Mouse (Mus musculus) liver, embryonic 16.5 days (tissue): Measurements from ENCODE around the gene Ankrd13a. TPM values are rescaled to one million over a fixed set of nuclear protein-coding genes. Genes with fewer than 3 reads are reported as not detected.
A peak's percentile ranks its signal among the peaks of the same experiment; 100 is the strongest.
"Not testable (repeated sequence)": the region's sequence is repeated elsewhere in the genome, so short reads cannot be mapped to it uniquely, and the experiment has no call there.

Source experiments
- ATAC-seq: fragments of 200-750 bp; cut with Nextera tagmentation; 2 replicates; pipeline ENCODE4 v1.8.0; 2017; ENCODE audit warnings: low read depth, mild to moderate bottlenecking, moderate number of reproducible peaks, moderate library complexity
- H3K27ac ChIP-seq: fragments of 300-500 bp; sonication (generic); 2 replicates; pipeline ENCODE4 v1.5.1; 2014; ENCODE audit warnings: mild to moderate bottlenecking, low read length
- H3K27me3 ChIP-seq: fragments of 300-500 bp; sonication (generic); 2 replicates; pipeline ENCODE4 v1.6.1; 2014; ENCODE audit warnings: low read depth, low read length, mixed read lengths; ENCODE audit not compliant: control insufficient read depth, insufficient read depth
- H3K36me3 ChIP-seq: fragments of 300-500 bp; sonication (generic); 2 replicates; pipeline ENCODE4 v1.6.1; 2014; ENCODE audit warnings: mild to moderate bottlenecking; ENCODE audit not compliant: control insufficient read depth, insufficient read depth
- H3K4me1 ChIP-seq: fragments of 300-500 bp; sonication (generic); 2 replicates; pipeline ENCODE4 v1.6.1; 2014; ENCODE audit warnings: low read depth, low read length, mixed read lengths; ENCODE audit not compliant: control insufficient read depth
- H3K4me2 ChIP-seq: fragments of 300-500 bp; sonication (generic); 2 replicates; pipeline ENCODE4 v1.6.1; 2014; ENCODE audit warnings: low read depth, low read length, mixed read lengths
- H3K4me3 ChIP-seq: fragments of 300-500 bp; sonication (generic); 2 replicates; pipeline ENCODE4 v1.5.1; 2014; ENCODE audit warnings: low read depth, mild to moderate bottlenecking, low read length
- H3K9ac ChIP-seq: fragments of 300-500 bp; sonication (generic); 2 replicates; pipeline ENCODE4 v1.6.1; 2014; ENCODE audit warnings: low read depth, low read length
- H3K9me3 ChIP-seq: fragments of 300-500 bp; sonication (generic); replicated peaks from 2 replicates; pipeline ENCODE4 v1.6.1; 2016; ENCODE audit warnings: low read length; ENCODE audit not compliant: control insufficient read depth
- WGBS: fragments of 180-500 bp; shearing (Covaris S2); extraction: QIAGEN DNeasy Blood & Tissue Kit; methylation state at CpG from one replicate; pipeline ENCODE4 v1.1.7; 2014; ENCODE audit not compliant: insufficient replicate concordance; 5-methylcytosine and 5-hydroxymethylcytosine counted together
- polyA plus RNA-seq: library from polyadenylated mRNA; unstranded; fragments of >200 nt; fragmentation: Nextera tagmentation; extraction: Ambion mirVana; gene quantifications from 2 replicates; pipeline ENCODE4 v1.2.1, GENCODE M21; 2015

The Ankrd13a gene
- polyA plus RNA-seq, 1 experiment from 2014 or later, result 11.8 TPM

DNA sequence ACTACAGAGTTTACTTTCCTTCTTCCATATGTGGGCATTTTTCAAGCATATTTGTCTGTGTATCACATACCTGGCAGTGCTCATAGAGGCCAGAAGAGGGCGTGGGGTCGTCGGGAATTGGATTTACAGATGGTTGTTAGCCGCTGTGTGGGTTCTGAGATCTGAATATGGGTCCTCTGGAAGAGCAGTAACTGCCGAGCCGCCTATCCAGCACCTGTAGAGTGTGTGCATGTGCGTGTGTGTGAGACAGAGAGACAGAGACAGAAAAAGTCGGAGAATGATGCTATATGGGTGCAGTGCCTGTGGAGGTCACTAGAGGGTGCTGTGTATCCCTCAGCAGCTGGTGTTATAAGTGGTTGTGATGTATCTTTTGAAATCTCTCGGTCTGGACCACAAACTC lies 49.7 kb downstream of the Ankrd13a start:
- H3K27me3 ChIP-seq, result no peaks in the 10 kb centered on the region
- H3K9me3 ChIP-seq, result no peaks in the 10 kb centered on the region
- H3K27ac ChIP-seq, result no peak overlapping the region
- ATAC-seq, result no peak
- peak overlapping the region; percentile 62 for H3K4me2 ChIP-seq
- 6% methylated on average over 9 of the region's 9 CpGs for WGBS
- H3K36me3 ChIP-seq, result no peaks in the 10 kb centered on the region
- H3K9ac ChIP-seq, result no peak overlapping the region
- peaks cover 8% of the 10 kb centered on the region for H3K4me1 ChIP-seq
- peak overlapping the region; percentile 42 for H3K4me3 ChIP-seq

DNA sequence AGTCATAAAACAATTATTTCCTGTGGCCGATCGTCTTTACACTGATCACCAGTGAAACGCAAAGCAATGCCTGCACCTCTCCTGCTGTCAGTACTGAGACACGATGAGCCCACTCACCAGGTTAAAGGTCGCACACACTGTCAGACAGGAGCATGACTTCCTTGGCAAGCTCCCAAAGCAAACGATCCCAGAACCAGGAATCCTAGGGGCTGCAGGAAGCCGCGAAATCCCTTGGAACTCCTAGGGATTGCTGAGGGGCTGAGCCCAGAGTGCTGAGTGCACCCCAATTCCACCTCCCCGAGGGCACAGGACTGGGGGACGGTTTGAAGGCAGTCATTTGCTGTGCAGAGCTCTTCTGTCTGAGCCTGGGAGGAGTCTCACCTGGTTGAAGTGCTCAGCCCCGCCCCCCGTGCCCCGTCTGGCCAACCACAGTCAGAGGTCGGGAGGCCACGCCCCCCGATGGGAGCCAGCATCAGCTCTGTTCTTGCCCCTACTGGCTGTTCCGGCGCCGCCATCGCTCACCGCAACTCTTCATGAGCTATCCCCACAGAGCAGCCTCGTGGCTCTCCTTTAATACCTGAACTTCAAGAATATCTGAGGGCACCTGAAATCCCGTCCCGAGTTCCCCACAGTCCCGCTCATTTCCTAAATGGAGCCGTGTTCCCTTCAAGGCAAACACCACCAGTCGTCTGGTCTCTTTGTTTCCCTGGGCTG lies 51.7 kb downstream of the Ankrd13a start:
- WGBS, result 10% methylated on average over 26 of the region's 27 CpGs
- H3K9me3 ChIP-seq, result no peaks in the 10 kb centered on the region
- no peaks in the 10 kb centered on the region for H3K27me3 ChIP-seq
- H3K4me1 ChIP-seq, result peaks cover 8% of the 10 kb centered on the region
- H3K36me3 ChIP-seq, result no peaks in the 10 kb centered on the region
- H3K27ac ChIP-seq, result peak overlapping the region; percentile 80
- H3K9ac ChIP-seq, result peak overlapping the region; percentile 46
- peak overlapping the region; percentile 53 for H3K4me3 ChIP-seq
- H3K4me2 ChIP-seq, result peak overlapping the region; percentile 66
- peak; percentile 95 for ATAC-seq

DNA sequence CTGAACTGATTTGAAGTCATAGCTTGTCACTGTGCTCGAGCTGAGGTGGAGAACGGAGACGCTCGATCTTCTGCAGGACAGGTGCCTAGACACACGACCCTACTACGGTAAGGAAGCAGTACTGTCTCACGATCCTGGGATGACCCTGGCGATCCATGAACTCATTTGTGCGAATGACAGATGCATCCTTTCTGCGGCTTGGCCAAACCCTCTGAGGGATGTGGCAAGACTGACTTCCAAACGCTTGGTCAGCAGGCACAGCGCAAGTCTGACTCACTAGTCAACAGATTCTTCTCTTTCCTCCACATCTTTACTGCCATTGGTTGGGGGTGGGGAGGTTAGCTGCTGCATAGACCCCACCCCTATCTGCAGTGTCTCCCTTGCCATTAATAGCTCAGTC lies 53.0 kb downstream of the Ankrd13a start:
- Histone ChIP-seq H3K4me3 (no peak overlapping the region), H3K27me3 (no peaks in the 10 kb centered on the region), H3K9me3 (no peaks in the 10 kb centered on the region), H3K9ac (no peak overlapping the region), H3K4me1 (peaks cover 8% of the 10 kb centered on the region), H3K36me3 (no peaks in the 10 kb centered on the region), H3K27ac (no peak overlapping the region), H3K4me2 (no peak overlapping the region)
- ATAC-seq, result no peak
- 72% methylated on average over 12 of the region's 12 CpGs for WGBS

DNA sequence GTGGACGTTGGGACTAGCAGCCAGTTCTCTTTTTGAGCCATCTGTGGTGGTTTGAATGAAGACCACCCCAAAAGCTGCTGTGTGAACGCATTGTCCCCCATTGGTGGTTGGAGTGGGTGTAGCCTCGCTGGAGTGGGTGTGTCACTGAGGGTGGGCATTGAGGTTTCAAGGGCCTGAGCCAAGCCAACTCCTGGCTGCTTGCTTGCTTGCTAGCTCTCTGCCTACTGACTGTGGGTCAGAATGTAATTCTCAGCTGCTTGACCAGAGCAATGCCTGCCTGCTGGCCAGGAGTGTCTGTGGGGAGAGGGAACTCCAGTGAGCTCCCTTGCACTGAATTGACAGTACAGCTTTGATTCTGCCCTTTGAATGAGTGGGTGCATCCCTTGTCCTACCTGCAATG lies 55.3 kb downstream of the Ankrd13a start:
- H3K27me3 ChIP-seq, result no peaks in the 10 kb centered on the region
- H3K36me3 ChIP-seq, result no peaks in the 10 kb centered on the region
- no peaks in the 10 kb centered on the region for H3K9me3 ChIP-seq
- peaks cover 4% of the 10 kb centered on the region for H3K4me1 ChIP-seq
- no peak overlapping the region for H3K4me2 ChIP-seq
- H3K4me3 ChIP-seq, result no peak overlapping the region
- no peak overlapping the region for H3K27ac ChIP-seq
- no peak overlapping the region for H3K9ac ChIP-seq
- ATAC-seq, result no peak
- WGBS, result 39% methylated on average over 3 of the region's 3 CpGs

DNA sequence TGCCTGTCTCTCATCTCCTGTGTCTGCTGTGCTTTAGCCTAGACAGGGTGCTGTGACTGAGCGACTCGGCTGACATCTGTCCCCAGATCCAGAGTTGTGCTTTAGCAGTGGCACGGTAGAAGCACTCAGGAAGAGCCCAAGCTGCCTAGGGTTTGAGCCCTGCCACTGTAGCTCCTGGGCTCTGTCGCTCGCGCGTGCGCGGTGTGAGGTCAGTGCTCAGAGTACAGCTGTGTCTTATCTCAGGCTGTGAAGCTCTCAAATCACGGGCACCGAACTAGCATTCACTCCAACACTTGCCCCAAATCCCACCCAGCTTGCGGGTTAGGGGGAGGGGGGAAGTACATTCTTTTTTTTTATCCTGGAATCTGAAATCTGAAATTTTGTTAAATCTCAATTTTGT lies 62.4 kb downstream of the Ankrd13a start:
- Histone ChIP-seq H3K4me1 (no peaks in the 10 kb centered on the region), H3K4me3 (no peak overlapping the region), H3K36me3 (no peaks in the 10 kb centered on the region), H3K27me3 (no peaks in the 10 kb centered on the region), H3K27ac (no peak overlapping the region), H3K9ac (no peak overlapping the region), H3K9me3 (no peaks in the 10 kb centered on the region), H3K4me2 (no peak overlapping the region)
- WGBS, result 39% methylated on average over 12 of the region's 12 CpGs
- ATAC-seq, result no peak

DNA sequence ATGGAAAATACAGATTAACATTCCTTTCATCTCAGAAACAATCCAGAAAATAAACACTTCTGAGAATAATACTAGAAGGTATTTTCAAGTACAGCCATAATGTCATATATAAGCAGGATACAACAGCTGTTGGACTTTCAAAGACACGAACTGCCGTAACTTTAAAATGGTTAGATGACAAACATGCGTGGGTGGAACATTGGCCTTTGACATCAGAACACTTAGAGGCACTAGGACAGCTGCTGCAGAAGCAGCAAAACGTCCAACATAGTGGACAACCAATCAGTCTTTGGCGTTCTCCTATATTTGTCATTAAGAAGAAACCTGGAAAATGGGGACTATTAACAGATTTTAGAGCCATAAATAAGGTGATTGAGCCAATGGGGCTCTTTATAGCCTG lies 66.0 kb downstream of the Ankrd13a start:
- 48% methylated on average over 5 of the region's 5 CpGs for WGBS
- H3K27me3 ChIP-seq, ATAC-seq, H3K9me3 ChIP-seq, H3K27ac ChIP-seq, H3K9ac ChIP-seq, H3K4me1 ChIP-seq, H3K4me3 ChIP-seq, H3K4me2 ChIP-seq, H3K36me3 ChIP-seq: not testable (repeated sequence)

DNA sequence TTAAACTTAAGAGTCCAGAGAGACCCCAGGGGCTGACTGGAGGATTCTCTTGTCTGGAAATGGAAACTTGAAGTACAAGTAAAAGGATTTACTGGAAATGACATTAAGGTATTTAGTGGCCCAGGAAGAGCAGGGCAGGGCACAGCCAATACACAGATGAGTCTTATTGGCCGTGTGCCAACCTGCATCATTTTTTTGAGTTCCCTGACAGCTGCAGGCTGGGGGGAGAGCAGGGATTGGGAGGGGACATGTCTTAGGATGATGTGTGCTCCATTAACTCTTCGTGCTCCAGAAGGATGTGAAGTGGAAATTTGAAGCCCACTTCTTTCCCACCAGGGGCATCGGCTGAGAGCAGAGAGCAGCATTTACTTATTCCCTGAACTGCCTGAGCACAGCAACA lies 67.7 kb downstream of the Ankrd13a start:
- not testable (repeated sequence) for H3K36me3 ChIP-seq, H3K27ac ChIP-seq, H3K27me3 ChIP-seq, H3K9me3 ChIP-seq, H3K4me2 ChIP-seq, H3K9ac ChIP-seq, H3K4me1 ChIP-seq, ATAC-seq, H3K4me3 ChIP-seq
- WGBS, result 53% methylated on average over 3 of the region's 3 CpGs

DNA sequence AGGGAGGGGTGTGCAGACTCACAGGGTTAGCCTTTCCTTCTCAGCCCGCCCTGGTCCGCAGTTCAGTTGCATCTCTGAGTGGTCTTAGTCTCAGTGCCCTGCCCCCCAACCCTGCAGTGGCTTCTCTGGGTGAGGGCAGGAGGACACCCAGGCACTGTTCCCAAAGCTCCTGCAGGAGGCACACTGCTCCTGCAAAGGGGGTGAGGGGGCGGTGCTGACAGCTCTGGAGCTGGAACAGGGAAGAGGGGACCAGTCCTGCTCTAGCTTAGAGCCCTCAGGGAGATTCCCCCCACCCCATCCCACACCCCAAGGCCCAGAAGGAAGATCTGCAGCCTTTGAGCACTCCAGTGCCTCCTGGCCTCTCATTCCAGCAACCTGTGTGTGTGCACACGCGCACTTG lies 68.2 kb downstream of the Ankrd13a start:
- 67% methylated on average over 5 of the region's 5 CpGs for WGBS

DNA sequence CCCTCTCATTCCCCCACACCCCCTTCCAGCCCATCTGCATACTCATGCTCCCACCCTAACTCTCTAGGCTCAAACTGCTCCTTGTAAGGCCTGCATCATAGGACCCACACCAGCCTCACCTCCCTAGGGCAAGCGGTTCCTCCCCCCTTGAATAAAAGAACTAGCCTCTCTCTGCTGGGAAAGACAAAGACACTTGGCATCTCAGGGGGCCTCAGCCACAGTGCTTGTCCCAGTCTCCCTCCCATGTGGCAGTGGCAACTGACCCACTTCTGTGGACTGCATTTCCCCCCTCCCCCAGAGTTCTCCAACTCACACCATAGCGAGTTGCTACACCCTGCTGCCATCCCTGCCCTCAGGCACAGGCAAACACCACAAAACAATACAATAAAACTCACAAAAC lies 69.9 kb downstream of the Ankrd13a start:
- not testable (repeated sequence) for H3K4me2 ChIP-seq, H3K4me3 ChIP-seq, H3K4me1 ChIP-seq, H3K9me3 ChIP-seq, H3K36me3 ChIP-seq, H3K9ac ChIP-seq, H3K27me3 ChIP-seq, ATAC-seq, H3K27ac ChIP-seq
- whole genome bisulfite sequencing, result 76% methylated on average over 2 of the region's 2 CpGs

More for the DNA sequence above, 68.2 kb downstream of the Ankrd13a start:
- Histone ChIP-seq H3K4me1 (no peaks in the 10 kb centered on the region), H3K36me3 (no peaks in the 10 kb centered on the region), H3K9me3 (no peaks in the 10 kb centered on the region), H3K27ac (no peak overlapping the region), H3K4me3 (no peak overlapping the region), H3K9ac (no peak overlapping the region), H3K27me3 (no peaks in the 10 kb centered on the region), H3K4me2 (no peak overlapping the region)
- ATAC-seq, result no peak
